Mouse (Mus musculus) forebrain, embryonic 14.5 days (tissue): ENCODE data around the gene Serinc1. TPM values are rescaled to one million over a fixed set of nuclear protein-coding genes. Genes with fewer than 3 reads are reported as not detected.

ENCODE experiments used
- ATAC-seq: fragments of 200-750 bp; cut with Nextera tagmentation; 2 replicates; pipeline ENCODE4 v1.8.0; 2017; ENCODE audit warnings: mild to moderate bottlenecking, moderate library complexity
- DNase-seq: peaks from one replicate; pipeline ENCODE4 v3.0.0-alpha.2; 2015; ENCODE audit warnings: low spot score
- H3K27ac ChIP-seq: fragments of 300-500 bp; sonication (generic); 2 replicates; pipeline ENCODE4 v1.5.1; 2014; ENCODE audit warnings: low read depth, mild to moderate bottlenecking, control low read depth, low read length, moderate library complexity
- H3K27me3 ChIP-seq: fragments of 300-500 bp; sonication (generic); replicated peaks from 2 replicates; pipeline ENCODE4 v1.6.1; 2014; ENCODE audit warnings: low read length, control low read depth, mixed read lengths; ENCODE audit not compliant: control insufficient read depth, insufficient read depth
- H3K36me3 ChIP-seq: fragments of 300-500 bp; sonication (generic); 2 replicates; pipeline ENCODE4 v1.6.1; 2014; ENCODE audit warnings: low read length, control low read depth; ENCODE audit not compliant: control insufficient read depth, insufficient read depth
- H3K4me1 ChIP-seq: fragments of 300-500 bp; sonication (generic); 2 replicates; pipeline ENCODE4 v1.6.1; 2014; ENCODE audit warnings: antibody characterized with exemption, low read length, control low read depth; ENCODE audit not compliant: control insufficient read depth, insufficient read depth
- H3K4me2 ChIP-seq: fragments of 300-500 bp; sonication (generic); 2 replicates; pipeline ENCODE4 v1.6.1; 2014; ENCODE audit warnings: mild to moderate bottlenecking, control low read depth, low read length
- H3K4me3 ChIP-seq: fragments of 300-500 bp; sonication (generic); 2 replicates; pipeline ENCODE4 v1.5.1; 2014; ENCODE audit warnings: low read depth, low read length, control low read depth
- H3K9ac ChIP-seq: fragments of 300-500 bp; sonication (generic); 2 replicates; pipeline ENCODE4 v1.6.1; 2014; ENCODE audit warnings: mild to moderate bottlenecking, low read length, control low read depth, moderate library complexity
- H3K9me3 ChIP-seq: fragments of 300-500 bp; sonication (generic); replicated peaks from 2 replicates; pipeline ENCODE4 v1.6.1; 2016; ENCODE audit warnings: low read length, control low read depth, mixed read lengths; ENCODE audit not compliant: control insufficient read depth
- WGBS: fragments of 180-500 bp; shearing (Covaris S2); extraction: QIAGEN DNeasy Blood & Tissue Kit; methylation state at CpG from one replicate; pipeline ENCODE4 v1.1.7; 2014; 5-methylcytosine and 5-hydroxymethylcytosine counted together
- polyA plus RNA-seq: library from polyadenylated mRNA; unstranded; fragments of >200 nt; fragmentation: Nextera tagmentation; extraction: Ambion mirVana; gene quantifications from 2 replicates; pipeline ENCODE4 v1.2.1, GENCODE M21; 2014

The Serinc1 gene
- polyA plus RNA-seq, 1 experiment from 2014 or later: 367 TPM

DNA sequence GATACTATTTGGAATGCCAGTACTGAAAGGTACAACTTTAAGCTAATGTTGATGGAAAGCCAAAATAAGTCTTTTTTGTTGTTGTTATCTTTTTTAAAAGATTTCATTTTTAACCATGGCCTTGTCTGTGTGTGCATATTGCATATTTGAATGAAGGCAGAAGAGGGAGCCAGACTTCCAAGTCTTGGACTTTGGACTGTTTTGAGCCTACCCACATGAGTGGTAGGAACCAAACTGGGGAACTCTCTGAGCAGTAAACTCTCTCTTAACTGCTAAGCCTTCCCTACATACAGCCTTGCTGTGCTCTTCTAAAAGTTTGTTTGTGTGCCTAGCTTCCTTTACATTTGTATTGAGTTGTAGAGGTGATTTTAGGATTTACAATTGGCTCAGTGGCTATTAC, 43.7 kb downstream of the Serinc1 start:
- H3K36me3 ChIP-seq: peaks cover 4% of the 10 kb centered on the region; the same call in 1 of the 2 replicates
- H3K4me3 ChIP-seq: peak overlapping the region; percentile 94
- H3K9me3 ChIP-seq: 0 out of 2 replicates have a peak, but pooled peaks cover 2% of the 10 kb centered on the region
- peaks cover 10% of the 10 kb centered on the region for H3K4me1 ChIP-seq
- no peak overlapping the region for H3K9ac ChIP-seq
- no peaks in the 10 kb centered on the region for H3K27me3 ChIP-seq
- ATAC-seq: no peak
- peak overlapping the region; percentile 67 for H3K4me2 ChIP-seq
- DNase-seq: no peak
- H3K27ac ChIP-seq: no peak overlapping the region

DNA sequence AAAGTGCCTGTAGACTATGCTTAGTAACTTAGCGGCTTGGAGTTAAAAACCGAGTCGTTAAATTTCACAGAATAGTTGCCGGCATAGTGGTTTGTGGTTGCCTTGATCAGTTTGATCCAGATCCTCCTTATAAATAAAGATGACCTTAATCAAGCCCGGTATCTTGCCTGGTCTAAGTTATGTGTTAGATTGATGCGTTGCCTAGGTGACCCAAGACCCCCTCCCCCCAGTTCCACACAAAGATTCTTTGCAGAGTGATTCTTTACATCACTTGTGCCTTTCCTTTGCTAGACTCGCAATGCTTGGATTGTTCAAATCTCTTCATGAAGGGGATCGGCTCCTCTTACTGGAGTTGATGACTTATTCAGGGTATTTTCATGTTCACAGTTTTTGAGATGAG, 45.1 kb downstream of the Serinc1 start:
- ATAC-seq (0 out of 2 replicates have a peak, but pooled peaks have one; percentile 9), DNase-seq (peak; percentile 79)
- Histone ChIP-seq H3K9me3 (no peaks in the 10 kb centered on the region), H3K9ac (peak overlapping the region; percentile 96), H3K27ac (no peak overlapping the region), H3K27me3 (no peaks in the 10 kb centered on the region), H3K4me3 (peak overlapping the region; percentile 94), H3K36me3 (no peaks in the 10 kb centered on the region; the same call in 1 of the 2 replicates), H3K4me2 (peak overlapping the region; percentile 67), H3K4me1 (peaks cover 10% of the 10 kb centered on the region)
- under 1% methylated on average over 8 of the region's 8 CpGs for WGBS

DNA sequence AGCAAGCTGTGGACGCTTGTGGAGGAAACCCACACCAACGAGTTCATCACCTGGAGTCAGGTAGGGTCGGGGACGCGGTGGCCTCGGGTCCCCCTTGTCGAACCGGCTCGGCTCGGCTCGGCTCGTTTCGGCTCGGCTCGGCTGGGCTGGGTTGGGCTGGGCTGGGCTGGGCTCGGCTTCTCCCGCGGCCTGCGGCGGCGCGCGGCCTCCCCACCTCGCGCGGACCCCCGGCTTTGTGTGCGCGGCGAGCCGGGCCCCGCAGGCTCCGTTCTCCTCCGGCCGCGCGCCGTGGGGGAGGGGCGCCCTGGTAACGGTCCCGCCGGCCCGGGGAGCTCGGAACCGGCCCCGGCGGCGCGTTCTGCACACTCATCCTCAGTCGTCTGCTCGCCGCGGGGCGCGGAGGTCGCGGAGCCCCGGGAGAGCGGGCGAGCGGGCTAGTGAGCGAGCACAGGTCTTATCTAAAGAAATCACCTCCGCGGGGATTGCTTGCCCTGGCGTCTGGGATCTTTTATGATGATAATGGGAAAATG, 45.7 kb downstream of the Serinc1 start:
- peak; percentile 74 for ATAC-seq
- peak overlapping the region; percentile 67 for H3K4me2 ChIP-seq
- H3K27me3 ChIP-seq: no peaks in the 10 kb centered on the region
- peak; percentile 57 for DNase-seq
- WGBS: under 1% methylated on average over 53 of the region's 65 CpGs
- H3K9me3 ChIP-seq: no peaks in the 10 kb centered on the region
- no peaks in the 10 kb centered on the region; the same call in 1 of the 2 replicates for H3K36me3 ChIP-seq
- H3K9ac ChIP-seq: peak overlapping the region; percentile 96
- peak overlapping the region; percentile 98 for H3K27ac ChIP-seq
- H3K4me1 ChIP-seq: peaks cover 10% of the 10 kb centered on the region
- peak overlapping the region; percentile 94 for H3K4me3 ChIP-seq

DNA sequence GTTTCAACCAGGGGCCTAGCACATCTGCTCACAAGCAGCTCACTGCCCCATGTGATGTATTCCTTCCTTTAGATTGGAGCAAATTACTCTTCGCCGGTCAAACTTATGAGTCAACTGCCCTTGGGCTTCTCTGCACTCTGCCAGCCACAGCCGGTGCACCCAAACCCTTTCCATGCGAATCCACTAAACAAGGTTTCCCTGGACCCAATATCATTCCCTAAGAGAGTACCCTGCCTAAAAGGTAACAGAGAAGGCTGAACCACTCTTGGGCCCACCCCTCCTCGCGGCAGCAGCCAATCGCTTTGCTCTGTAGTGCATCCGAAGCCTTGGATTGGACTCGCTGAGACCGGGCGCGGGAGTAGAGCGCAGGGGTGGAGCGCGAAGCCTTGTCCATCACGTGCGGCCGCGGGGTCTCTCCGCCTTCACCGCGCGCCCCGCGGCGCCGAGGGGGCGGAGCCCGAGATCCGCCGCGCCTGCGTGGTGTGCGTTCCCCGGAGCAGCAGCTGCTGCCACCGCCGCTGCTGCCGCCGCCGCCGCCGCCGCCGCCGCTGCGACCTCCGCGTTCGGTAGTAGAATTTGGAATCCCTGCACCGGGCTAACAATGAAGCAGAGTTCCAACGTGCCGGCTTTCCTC, 46.3 kb downstream of the Serinc1 start, which contains the start of gene Hsf2:
Gene Hsf2 (plus strand): TSS at position 478 of the 634 bp plus-strand sequence.
- WGBS: 2% methylated on average over 37 of the region's 52 CpGs
- no peaks in the 10 kb centered on the region for H3K9me3 ChIP-seq
- ATAC-seq: peak; percentile 99

DNA sequence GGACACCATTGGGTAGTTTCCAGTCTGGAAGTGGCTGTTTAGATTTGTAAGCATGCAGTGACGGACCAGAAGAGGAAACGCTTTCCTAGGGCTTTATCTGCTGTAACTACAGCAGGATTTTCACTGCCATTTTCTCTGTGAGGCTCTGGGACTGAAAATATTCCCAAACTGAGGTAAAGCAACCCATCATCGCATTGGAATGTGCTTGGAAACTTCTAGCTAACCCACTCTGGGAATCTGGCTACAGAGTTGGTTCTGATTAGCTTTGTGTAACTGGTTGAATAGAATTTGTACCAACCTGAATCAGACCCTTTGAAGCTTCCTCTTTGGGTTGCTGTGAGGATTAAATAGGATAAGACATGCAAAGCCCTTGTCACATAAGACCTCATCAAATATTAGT, 47.6 kb downstream of the Serinc1 start:
- 88% methylated on average over 3 of the region's 3 CpGs for WGBS
- Histone ChIP-seq H3K9me3 (no peaks in the 10 kb centered on the region), H3K27ac (no peak overlapping the region), H3K27me3 (no peaks in the 10 kb centered on the region), H3K4me3 (no peak overlapping the region), H3K36me3 (no peaks in the 10 kb centered on the region), H3K4me2 (no peak overlapping the region), H3K9ac (no peak overlapping the region), H3K4me1 (peaks cover 10% of the 10 kb centered on the region)
- ATAC-seq (no peak), DNase-seq (no peak)

More for the DNA sequence above, 46.3 kb downstream of the Serinc1 start, which contains the start of gene Hsf2:
- peak within 1 kb of the TSS; percentile 67 for H3K4me2 ChIP-seq
- peak within 1 kb of the TSS; percentile 98 for H3K27ac ChIP-seq
- H3K4me3 ChIP-seq: peak within 1 kb of the TSS; percentile 94
- peak within 1 kb of the TSS; percentile 96 for H3K9ac ChIP-seq
- peaks cover 10% of the 10 kb centered on the region for H3K4me1 ChIP-seq
- no peaks in the 10 kb centered on the region; the same call in 1 of the 2 replicates for H3K36me3 ChIP-seq
- DNase-seq: peak; percentile 99
- no peaks in the 10 kb centered on the region for H3K27me3 ChIP-seq

DNA sequence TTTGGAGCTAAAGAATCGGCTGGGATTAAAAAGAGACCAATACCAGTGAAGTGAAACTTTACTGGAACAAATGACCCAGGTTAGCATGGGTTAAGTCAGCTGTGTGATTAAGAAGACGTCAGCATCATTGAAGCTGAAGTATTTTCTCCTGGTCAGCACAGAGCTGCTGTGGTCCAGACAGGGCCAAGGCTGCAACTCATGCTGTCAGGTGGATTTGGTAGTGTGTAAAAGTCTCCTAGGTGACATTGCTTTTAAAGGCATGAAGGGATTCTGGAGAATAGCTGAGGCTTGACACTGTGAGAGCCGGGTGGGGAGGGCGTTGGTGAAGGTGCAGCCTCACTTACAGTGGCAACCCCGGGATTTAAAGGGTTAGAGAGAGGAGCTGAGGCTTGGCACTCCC, 50.6 kb downstream of the Serinc1 start:
- no peak for ATAC-seq

DNA sequence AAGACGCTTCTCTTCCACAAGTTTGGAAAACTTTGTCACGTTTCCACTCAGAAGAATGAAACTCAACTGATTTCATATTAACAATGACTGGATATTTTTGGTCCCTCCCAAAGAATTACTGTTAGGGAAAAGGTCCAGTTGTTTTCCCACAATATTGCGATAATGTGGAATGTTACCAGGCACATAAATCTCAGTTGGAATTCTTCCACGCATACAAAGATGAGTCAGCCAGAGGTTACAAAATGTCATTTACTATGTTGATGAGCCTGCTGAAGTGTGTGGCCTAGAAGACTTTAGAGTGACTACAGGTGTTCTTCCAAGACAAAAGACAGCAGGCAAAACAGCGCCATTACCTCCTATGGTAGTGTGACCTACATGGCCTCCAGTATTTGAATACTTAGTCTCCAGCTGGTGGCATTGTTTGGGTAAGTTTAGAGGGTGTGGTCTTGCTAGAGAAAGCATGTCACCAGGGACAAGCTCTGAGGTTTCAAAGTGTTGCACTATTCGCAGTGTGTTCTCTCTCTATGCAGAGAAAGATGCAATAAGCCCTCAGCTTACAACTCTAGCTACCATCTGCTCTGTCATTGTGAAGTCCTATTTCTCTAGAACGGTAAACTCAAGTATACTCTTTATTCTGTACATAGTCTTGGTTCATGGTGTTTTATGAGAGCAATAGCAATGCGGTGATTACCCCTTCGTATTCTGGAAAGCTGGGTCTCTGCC, 55.0 kb downstream of the Serinc1 start:
- no peak for ATAC-seq
- Histone ChIP-seq H3K4me2 (no peak overlapping the region), H3K27me3 (no peaks in the 10 kb centered on the region), H3K4me3 (no peak overlapping the region), H3K4me1 (no peaks in the 10 kb centered on the region), H3K9me3 (no peaks in the 10 kb centered on the region), H3K9ac (no peak overlapping the region), H3K27ac (no peak overlapping the region), H3K36me3 (no peaks in the 10 kb centered on the region)
- whole genome bisulfite sequencing: 78% methylated on average over 9 of the region's 9 CpGs
- DNase-seq: no peak

More for the DNA sequence above, 50.6 kb downstream of the Serinc1 start:
- no peaks in the 10 kb centered on the region for H3K27me3 ChIP-seq
- no peak overlapping the region for H3K27ac ChIP-seq
- H3K9ac ChIP-seq: no peak overlapping the region
- no peaks in the 10 kb centered on the region for H3K36me3 ChIP-seq
- H3K4me3 ChIP-seq: no peak overlapping the region
- DNase-seq: no peak
- H3K4me1 ChIP-seq: no peaks in the 10 kb centered on the region
- 21% methylated on average over 5 of the region's 5 CpGs for WGBS
- no peak overlapping the region for H3K4me2 ChIP-seq
- no peaks in the 10 kb centered on the region for H3K9me3 ChIP-seq
